Mouse (Mus musculus) ES-E14 (cell line): ENCODE results near the gene Dpyd. TPM values are rescaled to one million over a fixed set of nuclear protein-coding genes. Genes with fewer than 3 reads are reported as not detected.

Experiments
- DNase-seq: peaks from one replicate; pipeline ENCODE4 v3.0.0-alpha.2; 2013; ENCODE audit warnings: low read depth, low spot score
- H3K27ac ChIP-seq: 2 replicates; pipeline ENCODE4 v1.5.1; 2012; ENCODE audit warnings: low read depth, mild to moderate bottlenecking, low read length, moderate library complexity, mixed read lengths; ENCODE audit not compliant: poor library complexity, insufficient read depth, severe bottlenecking
- H3K36me3 ChIP-seq: 2 replicates; pipeline ENCODE4 v1.6.1; 2012; ENCODE audit warnings: mild to moderate bottlenecking, low read length, moderate library complexity, mixed read lengths; ENCODE audit not compliant: control insufficient read depth, poor library complexity, insufficient read depth, severe bottlenecking
- H3K4me1 ChIP-seq, 2 experiments: fragments of 150-350 bp in 1 of 2; sonication (generic) in 1 of 2; 2 replicates each; pipeline ENCODE4 v1.6.1; 2012; ENCODE audit warnings: low read length in 2 of 2, mild to moderate bottlenecking in 1 of 2, mixed read lengths in 1 of 2; ENCODE audit not compliant: control insufficient read depth in 2 of 2, insufficient read depth in 2 of 2, poor library complexity in 1 of 2
- H3K4me3 ChIP-seq, 2 experiments: fragments of 150-350 bp in 1 of 2; sonication (generic) in 1 of 2; 2 replicates each; pipeline ENCODE4 v1.5.1; 2012; ENCODE audit warnings: low read length in 2 of 2, low read depth in 1 of 2, mild to moderate bottlenecking in 1 of 2, mixed read lengths in 1 of 2; ENCODE audit not compliant: insufficient read depth in 1 of 2, poor library complexity in 1 of 2, severe bottlenecking in 1 of 2
- H3K9ac ChIP-seq: 2 replicates; pipeline ENCODE4 v1.6.1; 2012; ENCODE audit warnings: low read depth, mild to moderate bottlenecking, low read length, mixed read lengths; ENCODE audit not compliant: poor library complexity, insufficient read depth, severe bottlenecking
- H3K9me3 ChIP-seq: fragments of 150-350 bp; sonication (generic); 2 replicates; pipeline ENCODE4 v1.6.1; 2012; ENCODE audit warnings: low read depth, mild to moderate bottlenecking, low read length; ENCODE audit not compliant: control insufficient read depth, insufficient read depth
- CHD2 ChIP-seq: IDR thresholded peaks from 2 replicates; pipeline ENCODE4 v1.6.1; 2014; ENCODE audit warnings: mild to moderate bottlenecking, low read depth, low read length, inconsistent platforms
- HCFC1 ChIP-seq: IDR thresholded peaks from 2 replicates; pipeline ENCODE4 v1.6.1; 2012; ENCODE audit warnings: low read length, inconsistent platforms, borderline replicate concordance; ENCODE audit not compliant: insufficient read depth
- MAFK ChIP-seq: IDR thresholded peaks from 2 replicates; pipeline ENCODE4 v1.6.1; 2014; ENCODE audit warnings: mild to moderate bottlenecking, low read depth, low read length, inconsistent platforms; ENCODE audit not compliant: insufficient read depth
- ZC3H11A ChIP-seq: IDR thresholded peaks from 2 replicates; pipeline ENCODE4 v1.6.1; 2012; ENCODE audit warnings: low read depth, mild to moderate bottlenecking, inconsistent platforms, low read length, borderline replicate concordance
- ZNF384 ChIP-seq: IDR thresholded peaks from 2 replicates; pipeline ENCODE4 v1.6.1; 2012; ENCODE audit warnings: low read depth, low read length, inconsistent platforms
- in situ Hi-C, 2 experiments: fragments of 600-800 bp; cut with MboI; formaldehyde crosslinking; loops; one replicate each; pipeline ENCODE4 v1.15.1; 2025; ENCODE audit warnings: low sequenced_read_pairs in 2 of 2, inconsistent platforms in 1 of 2; ENCODE audit not compliant: unreplicated experiment in 2 of 2
- total RNA-seq: library from RNA; depleted of rRNA; stranded (reverse); fragments of 300-350 nt; gene quantifications from 2 replicates; pipeline ENCODE4 v1.2.3, GENCODE M21; 2012

Dpyd gene
- total RNA-seq, 1 experiment, result 0.13 TPM

- no peak overlapping the region for H3K27ac ChIP-seq
- no peak overlapping the region for H3K9ac ChIP-seq
- no peak overlapping the region for H3K4me3 ChIP-seq
- TF ChIP-seq HCFC1 (no peak), CHD2 (no peak), ZNF384 (no peak), ZC3H11A (no peak), MAFK (no peak)
- H3K9me3 ChIP-seq, result no peaks in the 10 kb centered on the region
- H3K36me3 ChIP-seq, result no peaks in the 10 kb centered on the region
- H3K4me1 ChIP-seq, result no peaks in the 10 kb centered on the region
- DNase-seq, result no peak
- in situ Hi-C loops, result no loop called here
These were observed 603.8 kb downstream of the Dpyd start for GRCm38 (mm10) chr3:119165691-119166090.

- no peak for DNase-seq
- H3K4me3 ChIP-seq, result no peak overlapping the region
- in situ Hi-C loops, result no loop called here
- no peaks in the 10 kb centered on the region for H3K36me3 ChIP-seq
- H3K9ac ChIP-seq, result no peak overlapping the region
- H3K4me1 ChIP-seq, result no peaks in the 10 kb centered on the region
- no peak for TF ChIP-seq CHD2
- no peak for TF ChIP-seq ZNF384
- no peaks in the 10 kb centered on the region for H3K9me3 ChIP-seq
- H3K27ac ChIP-seq, result no peak overlapping the region
These were observed 606.2 kb downstream of the Dpyd start for GRCm38 (mm10) chr3:119168166-119168565.

- no peak for DNase-seq
- TF ChIP-seq ZC3H11A (no peak), CHD2 (no peak), ZNF384 (no peak), HCFC1 (no peak), MAFK (no peak)
- Histone ChIP-seq H3K9me3 (no peaks in the 10 kb centered on the region), H3K36me3 (no peaks in the 10 kb centered on the region), H3K4me1 (no peaks in the 10 kb centered on the region), H3K4me3 (no peak overlapping the region), H3K9ac (no peak overlapping the region), H3K27ac (no peak overlapping the region)
- in situ Hi-C loops, result no loop called here
These were observed 606.7 kb downstream of the Dpyd start for GRCm38 (mm10) chr3:119168661-119169060.

DNA sequence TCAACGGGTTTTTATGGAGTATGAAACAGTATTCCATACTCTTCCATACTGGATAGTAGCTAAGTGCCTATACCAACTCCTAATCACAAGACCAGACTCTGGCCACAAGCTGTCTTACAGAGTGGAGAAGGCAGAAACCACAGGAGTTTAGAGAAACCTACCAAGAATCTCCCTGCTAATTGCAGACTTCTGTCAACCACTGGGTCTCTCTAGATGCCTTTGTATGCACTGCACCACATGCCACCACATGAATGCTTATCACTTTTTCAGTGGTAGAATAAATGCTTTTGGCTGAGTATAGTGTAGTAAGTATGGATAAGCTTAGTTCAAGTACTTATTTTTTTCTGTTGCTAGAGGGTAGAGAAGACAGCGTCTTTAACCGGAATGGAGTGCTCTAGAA, 621.3 kb downstream of the Dpyd start:
- Histone ChIP-seq H3K9me3 (no peaks in the 10 kb centered on the region; the same call in 1 of the 2 replicates), H3K4me1 (no peaks in the 10 kb centered on the region), H3K27ac (no peak overlapping the region), H3K9ac (no peak overlapping the region), H3K36me3 (no peaks in the 10 kb centered on the region), H3K4me3 (no peak overlapping the region)
- DNase-seq, result no peak
- TF ChIP-seq HCFC1, result no peak
- no peak for TF ChIP-seq ZNF384
- TF ChIP-seq ZC3H11A, result no peak
- no peak for TF ChIP-seq CHD2
- TF ChIP-seq MAFK, result no peak
- in situ Hi-C loops, result no loop called here

DNA sequence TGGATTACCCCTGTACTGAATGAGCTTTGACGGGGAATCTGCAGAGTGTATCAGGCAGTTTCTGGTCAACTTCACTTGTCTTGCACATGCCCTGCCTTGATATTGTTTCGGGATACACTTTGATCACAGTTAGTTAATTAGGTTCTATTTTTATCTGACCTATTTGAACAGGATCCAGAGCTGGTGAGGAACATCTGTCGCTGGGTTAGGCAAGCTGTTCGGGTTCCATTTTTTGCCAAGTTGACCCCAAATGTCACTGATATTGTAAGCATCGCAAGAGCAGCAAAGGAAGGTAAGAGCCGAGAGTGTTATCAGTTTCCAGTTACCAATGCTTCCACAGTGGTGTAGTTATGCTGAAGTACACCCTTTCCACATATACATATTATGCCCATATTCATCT, 632.1 kb downstream of the Dpyd start:
- DNase-seq, result no peak
- in situ Hi-C loops, result no loop called here
- Histone ChIP-seq H3K27ac (no peak overlapping the region), H3K9ac (no peak overlapping the region), H3K9me3 (no peaks in the 10 kb centered on the region), H3K36me3 (no peaks in the 10 kb centered on the region), H3K4me1 (no peaks in the 10 kb centered on the region), H3K4me3 (no peak overlapping the region)
- TF ChIP-seq ZNF384 (no peak), CHD2 (no peak), ZC3H11A (no peak), HCFC1 (no peak)
